Mouse (Mus musculus): Measurements from ENCODE around the gene Rnf126. TPM values are rescaled to one million over a fixed set of nuclear protein-coding genes. Genes with fewer than 3 reads are reported as not detected.

Rnf126 gene
- 58.0 TPM for total RNA-seq (2023)

DNA sequence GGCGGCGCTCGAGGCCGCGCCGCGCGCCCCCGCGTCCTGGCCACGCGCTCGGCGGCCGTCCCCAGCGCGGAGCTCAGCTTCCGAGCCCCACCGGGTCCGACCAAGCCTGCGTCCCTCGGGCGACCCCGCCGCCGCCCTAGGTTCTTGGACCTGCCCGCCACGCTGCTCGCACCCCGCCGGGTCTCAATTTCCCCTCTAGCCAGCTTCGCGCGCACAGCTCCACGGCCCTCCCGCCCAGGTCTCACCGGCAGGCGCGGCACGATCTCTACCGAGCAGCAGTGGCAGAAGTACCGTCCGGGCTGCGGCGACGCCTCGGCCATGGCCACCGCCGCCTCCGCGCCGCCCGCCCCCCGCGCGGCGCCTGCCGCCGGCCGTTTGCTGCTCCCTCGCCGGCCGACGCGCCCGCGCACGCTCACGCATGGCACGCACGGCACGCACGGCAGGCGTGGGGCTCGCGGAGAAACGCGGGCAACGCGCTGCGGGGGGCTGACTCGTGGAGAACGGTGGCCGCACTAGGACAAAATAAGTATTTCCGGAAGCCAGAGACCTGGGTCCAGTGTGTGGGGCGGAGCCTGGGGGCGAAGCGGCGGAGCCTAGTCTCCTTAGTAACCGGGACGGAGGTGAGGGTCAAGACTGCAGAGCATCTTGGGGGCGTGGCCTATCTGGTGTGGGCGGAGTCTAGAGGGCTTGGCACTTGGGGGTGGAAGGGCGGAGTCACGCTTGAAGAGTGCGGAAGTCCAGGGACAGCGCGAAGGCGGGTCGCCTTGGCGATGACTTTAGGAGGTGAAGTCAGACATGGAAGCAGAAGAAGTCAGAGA, at the start of gene Rnf126:
Rnf126 (minus strand) TSS at position 445 of the 818 bp plus-strand sequence.

DNA sequence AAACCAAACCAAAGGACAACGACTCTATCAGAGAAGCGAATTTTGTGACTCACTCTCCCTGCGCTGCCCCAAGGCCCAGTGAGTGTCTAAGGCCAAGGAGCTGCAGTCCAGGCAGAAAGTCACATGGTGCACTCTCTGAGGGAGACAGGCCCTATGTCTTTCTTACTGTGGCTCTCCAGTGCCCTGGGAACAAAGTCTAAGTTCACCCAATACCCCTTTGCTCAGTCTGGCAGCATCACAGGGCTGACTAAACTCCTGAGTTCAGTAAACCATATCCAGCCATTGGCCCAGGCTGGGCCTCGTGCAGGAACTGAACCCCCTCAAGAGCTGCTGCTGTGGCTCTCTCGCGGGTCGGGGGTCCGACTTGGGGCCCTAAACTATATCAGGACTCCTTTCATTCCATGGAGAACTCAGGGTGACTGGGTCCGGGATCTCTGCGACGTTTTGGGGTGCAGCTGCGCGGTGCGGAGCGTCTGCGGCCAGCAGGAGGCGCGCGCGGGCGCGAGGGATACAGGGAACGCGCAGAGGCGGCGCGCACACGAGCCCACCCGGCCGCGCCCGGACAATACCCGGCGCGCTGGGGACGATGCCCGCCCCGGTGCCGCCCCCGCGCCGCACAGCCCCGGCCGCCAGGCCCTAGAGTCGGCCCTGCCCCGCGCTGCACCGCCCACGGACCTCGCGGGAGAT, 26.4 kb upstream of the Rnf126 start, which contains the start of gene Palm:
Palm (plus strand) TSS at position 522 of the 687 bp plus-strand sequence.

DNA sequence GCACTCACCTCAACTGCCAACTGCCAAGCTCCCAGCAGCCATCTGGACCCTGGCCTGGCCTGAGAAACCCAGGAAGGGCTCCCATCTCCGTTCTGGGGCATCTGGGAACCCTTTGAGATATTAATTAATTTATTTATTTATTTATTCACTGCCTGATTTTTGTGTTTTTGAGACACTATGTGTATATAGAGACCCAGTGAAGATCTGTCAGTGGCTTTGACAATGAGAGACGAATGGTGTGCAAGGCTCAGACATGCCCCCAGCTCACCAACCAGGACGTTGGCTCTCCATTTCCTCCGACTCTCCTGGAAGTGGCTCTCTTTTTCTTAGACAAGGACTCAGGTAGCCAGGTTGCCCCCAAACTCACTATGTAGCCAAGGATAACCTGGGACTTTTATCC, 24.1 kb upstream of the Rnf126 start, which contains the start of gene Prss57:
Prss57 (minus strand) TSS at position 101 of the 400 bp plus-strand sequence.

DNA sequence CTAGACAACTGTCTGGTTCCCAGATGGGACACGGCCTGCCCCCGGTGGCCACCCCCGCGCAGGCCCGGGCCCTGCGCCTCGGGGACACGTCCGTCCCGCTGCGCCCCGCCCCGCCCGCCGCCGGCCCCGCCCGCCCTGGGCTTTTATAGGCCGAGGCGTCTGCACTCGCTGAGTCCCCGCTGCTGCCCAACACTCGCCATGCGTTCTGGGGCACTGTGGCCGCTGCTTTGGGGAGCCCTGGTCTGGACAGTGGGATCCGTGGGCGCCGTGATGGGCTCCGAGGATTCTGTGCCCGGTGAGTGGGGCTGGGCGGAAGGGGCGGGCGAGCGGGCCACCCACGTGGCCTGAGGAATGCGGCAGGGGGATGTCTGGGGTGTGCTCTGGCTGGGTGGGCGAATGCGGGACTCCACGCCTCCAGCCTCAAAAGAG, 10.4 kb upstream of the Rnf126 start, which contains the start of gene Fstl3:
Fstl3 (plus strand) TSS at position 170 of the 429 bp plus-strand sequence.

DNA sequence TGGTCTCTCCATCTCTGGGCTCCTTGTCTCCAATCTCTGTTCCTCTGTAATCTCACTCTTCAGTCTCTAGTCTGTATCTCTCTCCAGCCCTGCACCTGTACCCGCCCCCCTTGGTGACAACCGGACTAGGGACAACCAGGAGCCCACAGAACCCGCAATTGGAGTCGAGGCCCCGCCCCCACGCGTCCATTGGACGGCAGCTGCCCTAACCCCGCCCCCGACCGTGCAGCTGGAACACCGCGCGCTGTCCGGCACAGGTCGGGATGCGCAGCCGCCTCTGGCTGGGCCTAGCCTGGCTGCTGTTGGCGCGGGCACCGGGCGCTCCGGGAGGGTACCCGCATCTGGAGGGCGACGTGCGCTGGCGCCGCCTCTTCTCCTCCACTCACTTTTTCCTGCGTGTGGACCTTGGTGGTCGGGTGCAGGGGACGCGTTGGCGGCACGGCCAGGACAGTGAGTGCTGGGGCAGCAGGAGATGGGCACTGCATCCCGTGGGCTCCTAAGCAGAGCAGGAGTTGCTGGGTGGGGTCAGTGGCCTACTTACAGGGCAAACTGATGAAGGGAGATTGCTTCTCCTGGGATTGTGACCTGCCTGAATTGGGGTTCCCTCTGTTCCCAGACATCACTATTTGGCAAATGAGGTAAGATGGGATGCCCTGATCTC, 11.8 kb downstream of the Rnf126 start, which contains the start of gene Fgf22:
Fgf22 (plus strand) TSS at position 221 of the 661 bp plus-strand sequence.

DNA sequence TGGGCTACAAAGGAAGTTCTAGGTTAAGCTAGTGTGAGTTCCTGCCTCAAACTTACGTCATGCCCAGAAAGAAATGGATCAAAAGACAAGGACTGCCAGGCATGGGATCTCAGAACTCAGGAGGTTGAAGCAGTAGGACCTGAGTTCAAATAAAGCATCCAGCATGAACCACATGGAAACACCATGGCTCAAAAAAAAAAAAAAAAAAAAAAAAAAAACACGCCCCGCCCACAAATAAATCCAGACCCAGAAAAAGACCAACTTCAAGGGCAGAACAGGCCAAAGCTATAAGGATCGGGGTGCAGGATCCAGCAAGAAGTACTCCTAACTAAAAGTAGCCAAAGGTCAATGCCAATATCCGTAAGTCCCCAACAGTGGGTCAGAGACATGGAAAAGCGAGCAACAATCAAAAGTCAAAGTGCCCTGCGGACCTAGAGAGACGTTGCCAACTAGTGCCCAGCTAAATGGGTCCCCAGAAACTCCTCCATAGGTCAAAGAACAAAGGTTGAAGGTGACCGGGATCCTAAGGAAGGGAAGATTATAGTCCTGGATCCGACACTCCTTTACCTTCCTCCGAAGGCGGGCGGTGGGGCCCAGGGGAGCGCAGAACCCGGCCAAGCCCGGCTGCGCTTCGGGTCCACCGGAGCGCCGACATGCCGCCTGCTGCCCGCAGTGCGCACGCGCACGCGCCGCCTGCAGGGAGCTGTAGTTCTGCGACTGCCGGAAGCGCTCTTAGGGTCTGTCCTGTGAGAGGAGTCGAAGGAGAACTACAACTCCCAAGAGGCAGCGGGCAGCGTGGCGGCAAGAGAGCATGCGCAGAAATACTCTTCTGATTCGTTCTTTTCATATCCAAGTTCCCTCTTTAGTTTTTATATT, 20.6 kb downstream of the Rnf126 start, which contains the start of gene Polrmt:
Polrmt (minus strand) TSS at position 684 of the 876 bp plus-strand sequence.

DNA sequence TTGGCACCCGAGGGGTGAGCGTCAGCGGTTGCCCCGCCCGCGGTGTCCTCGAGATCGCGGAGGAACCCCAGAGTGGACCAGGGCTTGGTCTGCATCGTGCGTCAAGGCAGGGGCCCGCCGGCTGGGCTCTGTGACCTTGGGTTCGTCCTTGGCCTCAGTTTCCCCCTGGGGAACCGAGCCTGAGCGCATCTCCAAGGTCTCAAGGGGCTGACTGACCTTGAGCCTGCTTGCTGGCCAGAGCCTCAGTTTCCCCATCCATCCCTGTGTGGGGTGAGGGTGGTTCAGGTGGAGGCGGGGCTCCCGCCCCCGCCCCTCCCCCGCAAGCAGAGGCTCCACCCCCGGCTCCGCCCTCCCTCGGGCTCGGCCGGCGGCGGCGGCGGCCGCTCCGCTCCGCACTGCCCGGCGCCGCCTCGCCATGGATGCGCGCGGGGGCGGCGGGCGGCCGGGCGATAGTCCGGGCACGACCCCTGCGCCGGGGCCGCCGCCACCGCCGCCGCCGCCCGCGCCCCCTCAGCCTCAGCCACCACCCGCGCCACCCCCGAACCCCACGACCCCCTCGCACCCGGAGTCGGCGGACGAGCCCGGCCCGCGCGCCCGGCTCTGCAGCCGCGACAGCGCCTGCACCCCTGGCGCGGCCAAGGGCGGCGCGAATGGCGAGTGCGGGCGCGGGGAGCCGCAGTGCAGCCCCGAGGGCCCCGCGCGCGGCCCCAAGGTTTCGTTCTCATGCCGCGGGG, 50.3 kb downstream of the Rnf126 start, which contains the start of gene Hcn2:
Hcn2 (plus strand) TSS at position 381 of the 734 bp plus-strand sequence.

Other genes with a start within 250 kb of the Rnf126 start
- 2.9 TPM for gene Plpp2, start 233.2 kb downstream of the Rnf126 start, total RNA-seq (2023)
- 57.4 TPM for gene Mier2, start 211.8 kb downstream of the Rnf126 start, total RNA-seq (2023)
- gene Theg, start 179.6 kb downstream of the Rnf126 start, total RNA-seq (2023) = not detected
- gene C2cd4c, start 152.9 kb downstream of the Rnf126 start, total RNA-seq (2023) = not detected
- gene Shc2, start 129.0 kb downstream of the Rnf126 start, total RNA-seq (2023) = not detected
- not detected for gene Odf3l2, start 121.2 kb downstream of the Rnf126 start, total RNA-seq (2023)
- not detected for gene Madcam1, start 102.4 kb downstream of the Rnf126 start, total RNA-seq (2023)
- gene Tpgs1, start 97.6 kb downstream of the Rnf126 start, total RNA-seq (2023) = 18.3 TPM
- gene Cdc34, start 84.8 kb downstream of the Rnf126 start, total RNA-seq (2023) = 81.6 TPM
- gene Gzmm, start 77.9 kb downstream of the Rnf126 start, total RNA-seq (2023) = 2.1 TPM
- 88.4 TPM for gene Bsg, start 62.5 kb downstream of the Rnf126 start, total RNA-seq (2023)
- gene Hcn2, start 50.3 kb downstream of the Rnf126 start, total RNA-seq (2023) = not detected
- 48.0 TPM for gene Polrmt, start 20.4 kb downstream of the Rnf126 start, total RNA-seq (2023)
- gene Fgf22, start 11.9 kb downstream of the Rnf126 start, total RNA-seq (2023) = not detected
- not detected for gene Fstl3, start 10.3 kb upstream of the Rnf126 start, total RNA-seq (2023)
- not detected for gene Prss57, start 24.0 kb upstream of the Rnf126 start, total RNA-seq (2023)
- gene Palm, start 26.6 kb upstream of the Rnf126 start, total RNA-seq (2023) = 2.8 TPM
- gene Misp, start 54.0 kb upstream of the Rnf126 start, total RNA-seq (2023) = not detected
- 788 TPM for gene Ptbp1, start 87.5 kb upstream of the Rnf126 start, total RNA-seq (2023)
- not detected for gene Prtn3, start 107.5 kb upstream of the Rnf126 start, total RNA-seq (2023)
- gene Plppr3, start 107.7 kb upstream of the Rnf126 start, total RNA-seq (2023) = 2.3 TPM
- gene Elane, start 119.3 kb upstream of the Rnf126 start, total RNA-seq (2023) = not detected
- not detected for gene Cfd, start 123.9 kb upstream of the Rnf126 start, total RNA-seq (2023)
- gene Med16, start 142.0 kb upstream of the Rnf126 start, total RNA-seq (2023) = 74.1 TPM
- not detected for gene Gm26602, start 143.9 kb upstream of the Rnf126 start, total RNA-seq (2023)
- gene Kiss1r, start 150.0 kb upstream of the Rnf126 start, total RNA-seq (2023) = 0.47 TPM
- 96.5 TPM for gene R3hdm4, start 154.3 kb upstream of the Rnf126 start, total RNA-seq (2023)
- 7.9 TPM for gene Arid3a, start 160.1 kb upstream of the Rnf126 start, total RNA-seq (2023)
- gene Wdr18, start 193.2 kb upstream of the Rnf126 start, total RNA-seq (2023) = 61.8 TPM
- gene Grin3b, start 203.8 kb upstream of the Rnf126 start, total RNA-seq (2023) = 0.18 TPM
- 154 TPM for gene Tmem259, start 217.4 kb upstream of the Rnf126 start, total RNA-seq (2023)
- gene Cnn2, start 221.6 kb upstream of the Rnf126 start, total RNA-seq (2023) = 387 TPM
- 68.3 TPM for gene Abca7, start 229.5 kb upstream of the Rnf126 start, total RNA-seq (2023)
- 890 TPM for gene Arhgap45, start 249.7 kb upstream of the Rnf126 start, total RNA-seq (2023)